Comparison of ENCODE assay signal across 15 mouse cellular contexts in genomic region chr7:127013385-127013784, GRCm38 (mm10). TPM values are rescaled to one million over a fixed set of nuclear protein-coding genes. Genes with fewer than 3 reads are reported as not detected.
A peak's percentile ranks its signal among the peaks of the same experiment; 100 is the strongest.
DNase-seq lines count a peak whose midpoint lies in the region; ATAC-seq and TF ChIP-seq lines count a peak whose summit lies in the region.
"Had no signal": no experiment of that assay in that cellular context is flagged by ENCODE, and none has a peak within 500 bp of the region (broad histone marks: within the 10 kb centered on the region; RNA-seq: fewer than 3 reads in every experiment).

No protein-coding gene starts in this region.

- H3K4me2 ChIP-seq in lung, embryonic 14.5 days: peak overlapping the region; percentile 87; the same call in 1 of the 2 replicates
- H3K4me2 ChIP-seq in intestine, embryonic 15.5 days (replicated peaks): peak overlapping the region; percentile 87
- H3K4me2 ChIP-seq in stomach, embryonic 16.5 days (ENCODE audit: low read depth, low read length): peak overlapping the region; percentile 55

- no peak for DNase-seq in heart, adult 2 months
- no peak for DNase-seq in heart, postnatal 25 days (ENCODE audit: low spot score)
- no peak for DNase-seq in lung, embryonic 14.5 days
- no peak for DNase-seq in lung, adult 18-20 months
- DNase-seq: adrenal gland, adult 8-10 months; cerebellum, adult 11 months; kidney, postnatal 14 days had no signal

- H3K9me3 ChIP-seq in lung, embryonic 14.5 days (ENCODE audit: low read depth, low read length): no peaks in the 10 kb centered on the region
- no peaks in the 10 kb centered on the region for H3K9me3 ChIP-seq in intestine, embryonic 15.5 days
- no peaks in the 10 kb centered on the region for H3K9me3 ChIP-seq in stomach, embryonic 16.5 days (replicated peaks; ENCODE audit: control insufficient read depth, low read length)
- H3K9me3 ChIP-seq: embryonic facial prominence, embryonic 13.5 days; hindbrain, embryonic 12.5 days; midbrain, embryonic 15.5 days had no signal

- H3K4me1 ChIP-seq in heart, adult 2 months (ENCODE audit: control insufficient read depth, insufficient read depth, low read length): peaks cover 23% of the 10 kb centered on the region
- peaks cover 5% of the 10 kb centered on the region; the same call in 1 of the 2 replicates for H3K4me1 ChIP-seq in lung, embryonic 14.5 days (ENCODE audit: insufficient read depth)
- H3K4me1 ChIP-seq in intestine, embryonic 15.5 days (replicated peaks): peaks cover 41% of the 10 kb centered on the region
- peaks cover 44% of the 10 kb centered on the region for H3K4me1 ChIP-seq in stomach, embryonic 16.5 days (ENCODE audit: control insufficient read depth, insufficient read depth, low read length)

- H3K9ac ChIP-seq in heart, adult 2 months (ENCODE audit: low read depth, low read length): no peak overlapping the region
- H3K9ac ChIP-seq in lung, embryonic 14.5 days: no peak overlapping the region
- no peak overlapping the region for H3K9ac ChIP-seq in intestine, embryonic 15.5 days
- no peak overlapping the region for H3K9ac ChIP-seq in stomach, embryonic 16.5 days (ENCODE audit: low read length)

- peak overlapping the region; percentile 75 for H3K4me3 ChIP-seq in heart, adult 2 months
- H3K4me3 ChIP-seq in lung, embryonic 14.5 days (ENCODE audit: low read depth, low read length): peak overlapping the region; percentile 45; the same call in 1 of the 2 replicates
- H3K4me3 ChIP-seq in intestine, embryonic 15.5 days (replicated peaks): no peak overlapping the region
- no peak overlapping the region for H3K4me3 ChIP-seq in stomach, embryonic 16.5 days (replicated peaks; ENCODE audit: low read length)

- intact Hi-C loops in heart, adult 2 months (cut with DNase I): loop anchor here (10.0 kb wide), 1 partner anchor 181 kb away; the partner anchor contains the start of gene Cd2bp2
- intact Hi-C loops in heart, postnatal 25 days (cut with DNase I): no loop called here

- no peak for ATAC-seq in lung, embryonic 14.5 days (ENCODE audit: insufficient read depth)
- ATAC-seq in intestine, embryonic 15.5 days: no peak
- no peak for ATAC-seq in stomach, embryonic 16.5 days (ENCODE audit: insufficient read depth, low FRiP score)
- no peak for ATAC-seq in megakaryocyte progenitor cell, adult 5-6 weeks (replicated peaks; ENCODE audit: poor library complexity)
- ATAC-seq: midbrain, embryonic 15.5 days; Patski had no signal

- H3K27ac ChIP-seq in heart, adult 2 months: no peak overlapping the region; the same call in 1 of the 2 replicates
- H3K27ac ChIP-seq in lung, embryonic 14.5 days (ENCODE audit: low read depth): no peak overlapping the region
- H3K27ac ChIP-seq in intestine, embryonic 15.5 days: no peak overlapping the region
- no peak overlapping the region for H3K27ac ChIP-seq in stomach, embryonic 16.5 days (ENCODE audit: low read length)
- H3K27ac ChIP-seq: hindbrain, embryonic 12.5 days; midbrain, embryonic 15.5 days had no signal

- TF ChIP-seq CTCF in heart, adult 2 months (IDR thresholded peaks at IDR 0.05): no peak
- TF ChIP-seq CTCF in lung, embryonic 14.5 days (IDR thresholded peaks at IDR 0.05; ENCODE audit: low read depth): no peak

- H3K36me3 ChIP-seq in heart, adult 2 months (ENCODE audit: control insufficient read depth, insufficient read depth, low read length): peaks cover 6% of the 10 kb centered on the region
- H3K36me3 ChIP-seq in lung, embryonic 14.5 days (ENCODE audit: insufficient read depth): peaks cover 38% of the 10 kb centered on the region
- H3K36me3 ChIP-seq in intestine, embryonic 15.5 days: peaks cover 9% of the 10 kb centered on the region; the same call in 1 of the 2 replicates
- H3K36me3 ChIP-seq in stomach, embryonic 16.5 days (ENCODE audit: control insufficient read depth, insufficient read depth, low read length): peaks cover 8% of the 10 kb centered on the region; the same call in 1 of the 2 replicates

- 85% methylated on average over 6 of the region's 6 CpGs for WGBS in heart, adult 2 months
- 93% methylated on average over 6 of the region's 6 CpGs for WGBS in lung, embryonic 14.5 days
- 92% methylated on average over 6 of the region's 6 CpGs for WGBS in intestine, embryonic 15.5 days
- 95% methylated on average over 6 of the region's 6 CpGs for WGBS in stomach, embryonic 16.5 days

- no peak for TF ChIP-seq POLR2A in heart, adult 2 months (IDR thresholded peaks at IDR 0.05; ENCODE audit: insufficient read depth, low read depth, low read length)

- TF ChIP-seq EP300 in heart, adult 2 months (IDR thresholded peaks at IDR 0.05; ENCODE audit: insufficient read depth, low read depth, low read length): no peak

- peaks cover 4% of the 10 kb centered on the region; the same call in 1 of the 2 replicates for H3K79me2 ChIP-seq in heart, adult 2 months (replicated peaks; ENCODE audit: control insufficient read depth, insufficient read depth, low read length)

- no peaks in the 10 kb centered on the region for H3K27me3 ChIP-seq in heart, adult 2 months (ENCODE audit: control insufficient read depth, insufficient read depth, low read length)
- H3K27me3 ChIP-seq in lung, embryonic 14.5 days (ENCODE audit: insufficient read depth, low read length): no peaks in the 10 kb centered on the region
- no peaks in the 10 kb centered on the region for H3K27me3 ChIP-seq in intestine, embryonic 15.5 days (replicated peaks)
- no peaks in the 10 kb centered on the region for H3K27me3 ChIP-seq in stomach, embryonic 16.5 days (ENCODE audit: control insufficient read depth, insufficient read depth, low read length)
- H3K27me3 ChIP-seq: embryonic facial prominence, embryonic 13.5 days; hindbrain, embryonic 12.5 days; midbrain, embryonic 15.5 days; Patski had no signal

RNA-seq across cellular contexts. Expression of gene Mvp, which starts 1.0 kb away (rescaled TPM):
- 10 to 100 TPM; 50.4 to 59.1 TPM for total RNA-seq in heart, adult 2 months (2021)
- 48.8 and 50.7 TPM in 2 replicates for polyA plus RNA-seq in heart, adult 2 months (2012; rRNA removed)
- total RNA-seq in heart, postnatal 25 days (2021): 10 to 100 TPM; 44.9 to 47.3 TPM
- 7.7 and 8.0 TPM in 2 replicates for polyA plus RNA-seq in lung, embryonic 14.5 days (2014; fragmentation: Nextera tagmentation; extraction: Ambion mirVana)
- 58.3 and 59.2 TPM in 2 replicates for polyA plus RNA-seq in intestine, embryonic 15.5 days (2015; fragmentation: Nextera tagmentation; extraction: Ambion mirVana)
- polyA plus RNA-seq in stomach, embryonic 16.5 days (2015; fragmentation: Nextera tagmentation; extraction: Ambion mirVana): 28.0 and 28.3 TPM in 2 replicates
- total RNA-seq in megakaryocyte progenitor cell, adult 5-6 weeks (2015): 2.2 and 5.1 TPM in 2 replicates
- 17.4 and 19.2 TPM in 2 replicates for total RNA-seq in megakaryocyte progenitor cell, adult 5-6 weeks (2017)

RNA-seq across cellular contexts. Expression of gene Pagr1b, which starts 2.9 kb away (rescaled TPM):
- not detected for total RNA-seq in heart, adult 2 months (2021)
- polyA plus RNA-seq in heart, adult 2 months (2012; rRNA removed): not detected in 2 replicates
- total RNA-seq in heart, postnatal 25 days (2021): 1 to 10 TPM in 1 of 2 experiments, not detected in 1; 1.7 TPM
- polyA plus RNA-seq in lung, embryonic 14.5 days (2014; fragmentation: Nextera tagmentation; extraction: Ambion mirVana): 0.85 TPM in 1 of 2 replicates, not detected in the other
- 0.43 and 1.5 TPM in 2 replicates for polyA plus RNA-seq in intestine, embryonic 15.5 days (2015; fragmentation: Nextera tagmentation; extraction: Ambion mirVana)
- polyA plus RNA-seq in stomach, embryonic 16.5 days (2015; fragmentation: Nextera tagmentation; extraction: Ambion mirVana): 0.36 TPM in 1 of 2 replicates, not detected in the other
- total RNA-seq in megakaryocyte progenitor cell, adult 5-6 weeks (2015): not detected in 2 replicates
- total RNA-seq in megakaryocyte progenitor cell, adult 5-6 weeks (2017): not detected in 2 replicates
- polyA plus RNA-seq: embryonic facial prominence, embryonic 13.5 days had no signal

RNA-seq across cellular contexts. Expression of gene Pagr1a, which starts 3.8 kb away (rescaled TPM):
- total RNA-seq in heart, adult 2 months (2021): 10 to 100 TPM; 12.8 to 21.4 TPM
- 3.6 and 4.3 TPM in 2 replicates for polyA plus RNA-seq in heart, adult 2 months (2012; rRNA removed)
- 10 to 100 TPM; 12.5 to 12.9 TPM for total RNA-seq in heart, postnatal 25 days (2021)
- polyA plus RNA-seq in lung, embryonic 14.5 days (2014; fragmentation: Nextera tagmentation; extraction: Ambion mirVana): 21.9 and 44.5 TPM in 2 replicates
- polyA plus RNA-seq in intestine, embryonic 15.5 days (2015; fragmentation: Nextera tagmentation; extraction: Ambion mirVana): 48.4 and 52.6 TPM in 2 replicates
- polyA plus RNA-seq in stomach, embryonic 16.5 days (2015; fragmentation: Nextera tagmentation; extraction: Ambion mirVana): 43.5 and 56.6 TPM in 2 replicates
- 44.2 and 55.4 TPM in 2 replicates for total RNA-seq in megakaryocyte progenitor cell, adult 5-6 weeks (2015)
- 39.8 and 48.1 TPM in 2 replicates for total RNA-seq in megakaryocyte progenitor cell, adult 5-6 weeks (2017)

RNA-seq across cellular contexts. Expression of gene Gm42742, which starts 7.5 kb away (rescaled TPM):
- 10 to 100 TPM; 15.9 to 25.8 TPM for total RNA-seq in heart, adult 2 months (2021)
- 21.7 and 24.3 TPM in 2 replicates for polyA plus RNA-seq in heart, adult 2 months (2012; rRNA removed)
- 10 to 100 TPM; 21.5 to 22.6 TPM for total RNA-seq in heart, postnatal 25 days (2021)
- 37.4 and 54.0 TPM in 2 replicates for polyA plus RNA-seq in lung, embryonic 14.5 days (2014; fragmentation: Nextera tagmentation; extraction: Ambion mirVana)
- 41.5 and 51.1 TPM in 2 replicates for polyA plus RNA-seq in intestine, embryonic 15.5 days (2015; fragmentation: Nextera tagmentation; extraction: Ambion mirVana)
- 31.1 and 39.0 TPM in 2 replicates for polyA plus RNA-seq in stomach, embryonic 16.5 days (2015; fragmentation: Nextera tagmentation; extraction: Ambion mirVana)
- 0.69 TPM in 1 of 2 replicates, not detected in the other for total RNA-seq in megakaryocyte progenitor cell, adult 5-6 weeks (2015)
- total RNA-seq in megakaryocyte progenitor cell, adult 5-6 weeks (2017): 0.21 and 3.7 TPM in 2 replicates

RNA-seq across cellular contexts. Expression of gene Prrt2, which starts 7.6 kb away (rescaled TPM):
- under 1 TPM; 0.63 to 0.77 TPM for total RNA-seq in heart, adult 2 months (2021)
- 5.7 and 8.0 TPM in 2 replicates for polyA plus RNA-seq in heart, adult 2 months (2012; rRNA removed)
- 1 to 10 TPM in 1 of 2 experiments, under 1 TPM in 1; 0.60 to 1.2 TPM for total RNA-seq in heart, postnatal 25 days (2021)
- 4.7 and 5.9 TPM in 2 replicates for polyA plus RNA-seq in lung, embryonic 14.5 days (2014; fragmentation: Nextera tagmentation; extraction: Ambion mirVana)
- polyA plus RNA-seq in intestine, embryonic 15.5 days (2015; fragmentation: Nextera tagmentation; extraction: Ambion mirVana): 4.3 and 5.0 TPM in 2 replicates
- polyA plus RNA-seq in stomach, embryonic 16.5 days (2015; fragmentation: Nextera tagmentation; extraction: Ambion mirVana): 8.5 and 9.6 TPM in 2 replicates
- total RNA-seq in megakaryocyte progenitor cell, adult 5-6 weeks (2015): 0.74 and 1.1 TPM in 2 replicates
- total RNA-seq in megakaryocyte progenitor cell, adult 5-6 weeks (2017): 0.44 TPM in 1 of 2 replicates, not detected in the other
- total RNA-seq: liver, adult 2 months had no signal

Comparison
In these comparisons a context has a peak if more than half of its experiments do, and no peak if none do; other contexts are left out.
1. H3K4me3 ChIP-seq: peak in heart, adult 2 months (single experiment) and lung, embryonic 14.5 days (single experiment); none in intestine, embryonic 15.5 days (single experiment) and stomach, embryonic 16.5 days (single experiment).
2. Peak in every context shown above with its lines, with median percentiles within 50 percentile points of each other: H3K4me2 ChIP-seq.